Mouse (Mus musculus) forebrain, embryonic 16.5 days (tissue): ENCODE data around the gene Sf1. TPM values are rescaled to one million over a fixed set of nuclear protein-coding genes. Genes with fewer than 3 reads are reported as not detected.

Source experiments
- ATAC-seq: fragments of 200-750 bp; cut with Nextera tagmentation; 2 replicates; pipeline ENCODE4 v1.8.0; 2017; ENCODE audit warnings: mild to moderate bottlenecking, moderate library complexity
- H3K27ac ChIP-seq: fragments of 300-500 bp; sonication (generic); 2 replicates; pipeline ENCODE4 v1.5.1; 2014; ENCODE audit warnings: low read length, control low read depth
- H3K27me3 ChIP-seq: fragments of 300-500 bp; sonication (generic); replicated peaks from 2 replicates; pipeline ENCODE4 v1.6.1; 2014; ENCODE audit warnings: low read length; ENCODE audit not compliant: control insufficient read depth, insufficient read depth
- H3K36me3 ChIP-seq: fragments of 300-500 bp; sonication (generic); 2 replicates; pipeline ENCODE4 v1.6.1; 2014; ENCODE audit not compliant: control insufficient read depth, insufficient read depth
- H3K4me1 ChIP-seq: fragments of 300-500 bp; sonication (generic); replicated peaks from 2 replicates; pipeline ENCODE4 v1.6.1; 2014; ENCODE audit warnings: low read length; ENCODE audit not compliant: control insufficient read depth, insufficient read depth
- H3K4me2 ChIP-seq: fragments of 300-500 bp; sonication (generic); 2 replicates; pipeline ENCODE4 v1.6.1; 2014; ENCODE audit warnings: mild to moderate bottlenecking, low read length, control low read depth
- H3K4me3 ChIP-seq: fragments of 300-500 bp; sonication (generic); replicated peaks from 2 replicates; pipeline ENCODE4 v1.5.1; 2014; ENCODE audit warnings: mild to moderate bottlenecking, low read length, control low read depth
- H3K9ac ChIP-seq: fragments of 300-500 bp; sonication (generic); replicated peaks from 2 replicates; pipeline ENCODE4 v1.6.1; 2014; ENCODE audit warnings: low read depth, low read length, control low read depth
- H3K9me3 ChIP-seq: fragments of 300-500 bp; sonication (generic); 2 replicates; pipeline ENCODE4 v1.6.1; 2016; ENCODE audit warnings: low read length; ENCODE audit not compliant: control insufficient read depth
- WGBS: fragments of 180-500 bp; shearing (Covaris S2); extraction: QIAGEN DNeasy Blood & Tissue Kit; methylation state at CpG from one replicate; pipeline ENCODE4 v1.1.7; 2014; 5-methylcytosine and 5-hydroxymethylcytosine counted together
- microRNA-seq: library from miRNA; unstranded; fragments of <30 nt; microRNA quantifications from one replicate; pipeline ENCODE4, GENCODE M21; 2017
- polyA plus RNA-seq: library from polyadenylated mRNA; unstranded; fragments of >200 nt; fragmentation: Nextera tagmentation; extraction: Ambion mirVana; gene quantifications from 2 replicates; pipeline ENCODE4 v1.2.1, GENCODE M21; 2015

Gene Sf1
- polyA plus RNA-seq, 1 experiment from 2014 or later, result 122 TPM

- Histone ChIP-seq H3K9ac (no peak overlapping the region), H3K9me3 (no peaks in the 10 kb centered on the region), H3K27ac (peak overlapping the region; percentile 62), H3K27me3 (peaks cover 11% of the 10 kb centered on the region; the same call in 1 of the 2 replicates), H3K36me3 (no peaks in the 10 kb centered on the region), H3K4me2 (peak overlapping the region; percentile 63), H3K4me3 (no peak overlapping the region), H3K4me1 (peaks cover 91% of the 10 kb centered on the region)
- ATAC-seq, result peak; percentile 60
- WGBS, result 6% methylated on average over 13 of the region's 13 CpGs
These were observed 63.4 kb downstream of the Sf1 start for GRCm38 (mm10) chr19:6426703-6427500.

Small RNA genes within 50 kb of the gene (microRNA-seq; reads per million reads assigned to microRNA genes)
- gene Mir6989, result not detected

Other genes with a start within 250 kb of the Sf1 start
- 46.4 and 50.5 TPM in 2 replicates for gene Sac3d1, start 245.0 kb upstream of the Sf1 start, polyA plus RNA-seq
- 40.3 and 50.1 TPM in 2 replicates for gene Snx15, start 235.4 kb upstream of the Sf1 start, polyA plus RNA-seq
- gene Batf2, start 222.7 kb upstream of the Sf1 start, polyA plus RNA-seq, result not detected in 2 replicates
- 69.9 and 92.6 TPM in 2 replicates for gene Arl2, start 222.1 kb upstream of the Sf1 start, polyA plus RNA-seq
- gene Majin, start 179.3 kb upstream of the Sf1 start, polyA plus RNA-seq, result not detected in 2 replicates
- not detected in 2 replicates for gene Gpha2, start 137.3 kb upstream of the Sf1 start, polyA plus RNA-seq
- gene Ppp2r5b, start 127.8 kb upstream of the Sf1 start, polyA plus RNA-seq, result 106 and 117 TPM in 2 replicates
- 11.2 and 13.1 TPM in 2 replicates for gene Atg2a, start 122.0 kb upstream of the Sf1 start, polyA plus RNA-seq
- gene Ehd1, start 87.0 kb upstream of the Sf1 start, polyA plus RNA-seq, result 105 and 106 TPM in 2 replicates
- gene Cdc42bpg, start 57.2 kb upstream of the Sf1 start, polyA plus RNA-seq, result 0.52 and 1.1 TPM in 2 replicates
- gene Men1, start 28.7 kb upstream of the Sf1 start, polyA plus RNA-seq, result 96.1 and 96.5 TPM in 2 replicates
- gene Map4k2, start 22.6 kb upstream of the Sf1 start, polyA plus RNA-seq, result 12.3 and 21.2 TPM in 2 replicates
- 2.4 and 2.8 TPM in 2 replicates for gene Pygm, start 20.7 kb downstream of the Sf1 start, polyA plus RNA-seq
- 48.8 and 60.8 TPM in 2 replicates for gene Rasgrp2, start 35.6 kb downstream of the Sf1 start, polyA plus RNA-seq
- 28.1 and 28.5 TPM in 2 replicates for gene Nrxn2, start 55.0 kb downstream of the Sf1 start, polyA plus RNA-seq
- not detected in 2 replicates for gene Slc22a12, start 179.3 kb downstream of the Sf1 start, polyA plus RNA-seq